Mouse (Mus musculus) lung, postnatal 0 days (tissue): Measurements from ENCODE around the gene Rdh12. TPM values are rescaled to one million over a fixed set of nuclear protein-coding genes. Genes with fewer than 3 reads are reported as not detected.

ENCODE experiments used
- ATAC-seq: fragments of 200-750 bp; cut with Nextera tagmentation; 2 replicates; pipeline ENCODE4 v1.8.0; 2017; ENCODE audit warnings: moderate library complexity
- DNase-seq: peaks from one replicate; pipeline ENCODE4 v3.0.0-alpha.2; 2016; ENCODE audit warnings: low spot score
- H3K27ac ChIP-seq: fragments of 300-500 bp; sonication (generic); 2 replicates; pipeline ENCODE4 v1.5.1; 2014; ENCODE audit warnings: antibody characterized with exemption, mild to moderate bottlenecking, low read length, mixed read lengths
- H3K27me3 ChIP-seq: fragments of 300-500 bp; sonication (generic); replicated peaks from 2 replicates; pipeline ENCODE4 v1.6.1; 2014; ENCODE audit warnings: low read length, mixed read lengths; ENCODE audit not compliant: insufficient read depth
- H3K36me3 ChIP-seq: fragments of 300-500 bp; sonication (generic); 2 replicates; pipeline ENCODE4 v1.6.1; 2014; ENCODE audit warnings: low read length, mixed read lengths; ENCODE audit not compliant: insufficient read depth
- H3K4me1 ChIP-seq: fragments of 300-500 bp; sonication (generic); 2 replicates; pipeline ENCODE4 v1.6.1; 2014; ENCODE audit warnings: antibody characterized with exemption, low read depth, low read length, mixed read lengths; ENCODE audit not compliant: insufficient read depth
- H3K4me2 ChIP-seq: fragments of 300-500 bp; sonication (generic); replicated peaks from 2 replicates; pipeline ENCODE4 v1.6.1; 2014; ENCODE audit warnings: low read depth, mild to moderate bottlenecking, low read length, moderate library complexity, mixed read lengths
- H3K4me3 ChIP-seq: fragments of 300-500 bp; sonication (generic); 2 replicates; pipeline ENCODE4 v1.5.1; 2014; ENCODE audit warnings: low read depth, low read length
- H3K9ac ChIP-seq: fragments of 300-500 bp; sonication (generic); replicated peaks from 2 replicates; pipeline ENCODE4 v1.6.1; 2014; ENCODE audit warnings: low read depth, mild to moderate bottlenecking
- H3K9me3 ChIP-seq: fragments of 300-500 bp; sonication (generic); 2 replicates; pipeline ENCODE4 v1.6.1; 2016; ENCODE audit warnings: low read length, mixed read lengths
- CTCF ChIP-seq: IDR thresholded peaks from 2 replicates; pipeline ENCODE4 v1.5.1; 2016; ENCODE audit warnings: antibody characterized with exemption, mild to moderate bottlenecking
- EP300 ChIP-seq: IDR thresholded peaks from 2 replicates; pipeline ENCODE4 v1.6.1; 2016; ENCODE audit warnings: antibody characterized with exemption, mild to moderate bottlenecking, control low read depth
- WGBS: fragments of 180-500 bp; shearing (Covaris S2); extraction: QIAGEN DNeasy Blood & Tissue Kit; methylation state at CpG from one replicate; pipeline ENCODE4 v1.1.7; 2014; 5-methylcytosine and 5-hydroxymethylcytosine counted together
- polyA plus RNA-seq: library from polyadenylated mRNA; unstranded; fragments of >200 nt; fragmentation: Nextera tagmentation; extraction: Ambion mirVana; gene quantifications from 2 replicates; pipeline ENCODE4 v1.2.1, GENCODE M21; 2015

Gene Rdh12
- polyA plus RNA-seq, 1 experiment from 2014 or later: 0.69 TPM

DNA sequence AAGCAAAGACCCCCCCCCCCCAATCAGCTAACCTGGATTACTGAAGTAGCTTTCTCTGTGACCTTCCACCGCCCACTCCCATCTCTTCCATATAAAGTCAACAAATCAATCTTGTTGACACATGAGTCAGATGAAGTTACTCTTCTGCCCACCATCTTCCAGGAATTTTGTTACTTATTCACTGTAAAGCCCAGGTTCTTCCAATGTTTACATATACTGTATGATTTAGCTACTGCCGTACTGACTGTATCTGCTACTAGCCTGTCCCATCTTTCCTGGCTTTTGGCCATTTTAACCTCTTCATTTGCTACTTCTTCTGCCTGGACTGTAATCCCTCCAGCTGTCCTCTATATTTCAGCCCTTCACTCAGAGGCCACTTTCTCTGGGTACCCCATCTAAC, 33.3 kb downstream of the Rdh12 start:
- DNase-seq: no peak
- Histone ChIP-seq H3K9me3 (no peaks in the 10 kb centered on the region), H3K4me3 (no peak overlapping the region), H3K4me2 (no peak overlapping the region), H3K36me3 (peaks cover 62% of the 10 kb centered on the region), H3K9ac (no peak overlapping the region), H3K4me1 (no peaks in the 10 kb centered on the region), H3K27me3 (no peaks in the 10 kb centered on the region), H3K27ac (no peak overlapping the region)
- ATAC-seq: no peak
- WGBS: 69% methylated on average over 2 of the region's 2 CpGs
- TF ChIP-seq EP300: no peak
- no peak for TF ChIP-seq CTCF

DNA sequence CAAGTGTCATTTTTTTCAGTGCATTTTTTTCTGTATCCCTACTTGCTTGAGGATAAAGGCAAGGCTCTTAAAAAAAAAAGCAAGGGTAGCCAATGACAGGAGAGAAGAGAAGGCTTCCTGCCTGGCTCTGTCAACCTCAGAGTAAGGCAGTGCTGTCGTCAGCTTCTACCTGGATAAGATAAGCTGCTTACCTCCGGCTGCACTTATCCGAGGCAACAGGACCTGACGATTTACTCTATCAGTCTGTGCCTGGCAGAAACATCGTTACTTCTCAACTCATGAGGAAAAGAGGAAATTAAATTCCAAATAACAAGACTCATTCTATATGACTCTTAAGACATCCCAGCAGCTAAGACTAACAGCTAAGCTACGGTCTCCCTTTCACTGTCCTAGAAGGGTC, 34.2 kb downstream of the Rdh12 start:
- no peaks in the 10 kb centered on the region for H3K4me1 ChIP-seq
- ATAC-seq (no peak), DNase-seq (no peak)
- 88% methylated on average over 6 of the region's 6 CpGs for WGBS
- no peaks in the 10 kb centered on the region for H3K27me3 ChIP-seq
- no peak overlapping the region for H3K4me2 ChIP-seq
- peaks cover 61% of the 10 kb centered on the region; the same call in 1 of the 2 replicates for H3K36me3 ChIP-seq
- H3K4me3 ChIP-seq: no peak overlapping the region
- H3K9ac ChIP-seq: no peak overlapping the region
- no peak overlapping the region for H3K27ac ChIP-seq
- no peak for TF ChIP-seq EP300
- TF ChIP-seq CTCF: no peak
- H3K9me3 ChIP-seq: no peaks in the 10 kb centered on the region

DNA sequence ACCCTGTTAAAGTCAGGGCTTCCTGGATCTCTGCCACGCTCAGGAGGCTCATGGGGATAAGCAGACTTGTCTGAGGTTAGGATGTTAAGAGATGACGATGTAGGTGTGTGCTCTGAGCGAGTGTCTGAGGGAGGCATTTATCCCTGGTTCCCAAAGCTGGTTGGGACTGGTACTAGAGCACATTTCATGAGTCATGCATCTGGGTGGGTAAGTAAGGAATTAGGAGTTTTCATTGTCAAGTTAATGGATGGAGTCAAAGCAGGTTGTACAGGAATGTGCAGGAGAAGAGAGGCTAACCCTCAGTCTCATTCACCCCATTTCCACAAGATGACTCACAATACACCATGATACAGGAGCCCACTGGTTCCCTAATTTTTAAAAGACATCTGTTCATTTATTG, 39.4 kb downstream of the Rdh12 start:
- DNase-seq: no peak
- TF ChIP-seq CTCF (no peak), EP300 (no peak)
- Histone ChIP-seq H3K4me2 (no peak overlapping the region), H3K4me3 (no peak overlapping the region), H3K9me3 (no peaks in the 10 kb centered on the region), H3K4me1 (no peaks in the 10 kb centered on the region), H3K9ac (no peak overlapping the region), H3K27me3 (no peaks in the 10 kb centered on the region), H3K36me3 (peaks cover 49% of the 10 kb centered on the region), H3K27ac (no peak overlapping the region)
- WGBS: 90% methylated on average over 3 of the region's 3 CpGs
- ATAC-seq: no peak

DNA sequence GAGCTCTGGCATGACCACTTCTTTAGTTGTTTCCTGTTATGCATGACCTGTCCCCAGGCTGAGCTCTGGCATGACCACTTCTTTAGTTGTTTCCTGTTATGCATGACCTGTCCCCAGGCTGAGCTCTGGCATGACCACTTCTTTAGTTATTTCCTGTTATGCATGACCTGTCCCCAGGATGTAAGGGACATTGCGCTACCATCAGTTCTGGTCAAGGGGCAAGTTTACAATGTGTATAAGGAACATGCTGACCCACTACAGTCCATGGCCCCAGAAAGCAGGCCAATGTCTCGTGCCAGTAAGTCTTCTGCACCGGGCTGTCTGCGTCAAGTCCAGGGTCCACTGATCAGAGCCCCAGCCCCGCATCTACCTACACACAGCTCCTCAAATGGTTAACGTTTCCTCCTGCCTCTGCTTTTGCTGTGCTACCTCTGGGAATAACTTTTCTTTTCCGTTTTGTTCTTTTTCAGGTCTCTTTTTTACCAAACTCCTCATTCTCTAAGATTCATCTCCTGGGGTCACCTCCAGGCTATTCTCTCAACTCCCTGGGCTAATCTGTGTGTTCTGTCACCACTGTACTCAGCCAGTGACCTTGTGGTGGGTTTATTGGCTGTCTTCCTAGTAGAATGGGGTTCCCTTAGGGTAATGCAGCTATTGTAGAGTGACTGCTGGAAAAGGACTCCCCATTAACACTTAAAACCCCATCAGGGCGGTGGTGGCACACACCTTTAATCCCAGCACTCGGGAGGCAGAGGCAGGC, 44.8 kb downstream of the Rdh12 start:
- no peak overlapping the region for H3K9ac ChIP-seq
- no peaks in the 10 kb centered on the region for H3K27me3 ChIP-seq
- 0 out of 2 replicates have a peak, but pooled peaks have one; percentile 16 for TF ChIP-seq EP300
- no peak for TF ChIP-seq CTCF
- peaks cover 26% of the 10 kb centered on the region for H3K36me3 ChIP-seq
- no peaks in the 10 kb centered on the region for H3K4me1 ChIP-seq
- H3K4me3 ChIP-seq: no peak overlapping the region
- H3K9me3 ChIP-seq: no peaks in the 10 kb centered on the region
- H3K27ac ChIP-seq: no peak overlapping the region
- 85% methylated on average over 9 of the region's 9 CpGs for WGBS
- H3K4me2 ChIP-seq: no peak overlapping the region
- ATAC-seq (peak; percentile 58), DNase-seq (no peak)

DNA sequence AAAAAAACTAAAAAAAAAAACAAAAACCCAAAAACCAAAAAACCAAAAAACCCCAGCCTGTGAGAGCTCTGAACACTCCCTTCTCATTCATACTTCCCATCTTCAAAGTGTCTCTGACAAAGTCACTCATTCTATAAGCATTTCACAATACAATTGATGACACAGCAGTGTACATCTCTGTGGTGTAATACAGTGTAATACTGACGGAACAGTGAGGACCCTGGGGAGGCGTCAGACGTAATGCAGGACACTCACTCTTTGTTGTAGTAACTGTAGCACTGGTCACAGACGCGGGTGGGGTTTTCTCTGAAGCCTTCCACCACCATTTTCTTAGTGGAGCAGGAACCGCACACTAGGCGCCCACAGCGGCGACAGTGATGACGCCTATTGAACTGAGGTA, 46.3 kb downstream of the Rdh12 start:
- no peak overlapping the region for H3K27ac ChIP-seq
- ATAC-seq (peak; percentile 21; the same call in 1 of the 2 replicates), DNase-seq (peak; percentile 24)
- no peaks in the 10 kb centered on the region for H3K27me3 ChIP-seq
- H3K4me2 ChIP-seq: no peak overlapping the region
- H3K4me1 ChIP-seq: no peaks in the 10 kb centered on the region
- H3K9me3 ChIP-seq: no peaks in the 10 kb centered on the region
- WGBS: 93% methylated on average over 10 of the region's 10 CpGs
- no peak overlapping the region for H3K4me3 ChIP-seq
- H3K36me3 ChIP-seq: peaks cover 28% of the 10 kb centered on the region
- no peak for TF ChIP-seq CTCF
- no peak for TF ChIP-seq EP300
- H3K9ac ChIP-seq: no peak overlapping the region

DNA sequence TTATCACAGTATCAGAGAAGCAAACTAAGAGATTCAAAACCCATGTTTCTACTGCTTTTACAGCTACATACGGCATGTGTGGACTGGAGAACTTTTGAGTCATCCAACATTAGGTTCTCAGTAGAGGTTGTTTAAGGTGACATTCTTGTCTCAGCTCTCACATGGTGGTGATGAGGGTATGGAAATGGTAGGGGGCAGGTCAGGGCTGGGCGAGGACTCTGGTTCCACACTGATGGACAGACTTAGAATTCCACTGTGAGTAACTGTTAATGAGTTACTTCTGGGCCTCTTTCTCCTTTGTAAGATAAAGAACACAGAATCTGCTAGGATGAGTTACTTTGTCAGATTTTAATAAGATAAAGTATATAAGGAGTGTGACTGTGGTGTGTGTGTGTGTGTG, 51.4 kb downstream of the Rdh12 start:
- ATAC-seq (no peak), DNase-seq (no peak)
- H3K27ac ChIP-seq: no peak overlapping the region
- TF ChIP-seq EP300 (no peak), CTCF (no peak)
- no peaks in the 10 kb centered on the region for H3K4me1 ChIP-seq
- H3K27me3 ChIP-seq: no peaks in the 10 kb centered on the region
- no peak overlapping the region for H3K9ac ChIP-seq
- H3K4me2 ChIP-seq: no peak overlapping the region
- no peaks in the 10 kb centered on the region for H3K9me3 ChIP-seq
- H3K4me3 ChIP-seq: no peak overlapping the region
- WGBS: 81% methylated on average over 2 of the region's 2 CpGs
- peaks cover 41% of the 10 kb centered on the region for H3K36me3 ChIP-seq
